10 mouse cellular contexts compared by ENCODE assay signal in genomic region chr11:63252968-63253602, GRCm38 (mm10).
DNase-seq lines count a peak whose midpoint lies in the region; ATAC-seq and TF ChIP-seq lines count a peak whose summit lies in the region.
"Had no signal": no experiment of that assay in that cellular context is flagged by ENCODE, and none has a peak within 500 bp of the region (broad histone marks: within the 10 kb centered on the region; RNA-seq: fewer than 3 reads in every experiment).

No protein-coding gene starts in this region.

- DNase-seq in hindbrain, embryonic 14.5 days (ENCODE audit: low spot score): no peak
- DNase-seq in midbrain, postnatal 0 days (ENCODE audit: low spot score): peak; percentile 33
- no peak for DNase-seq in adrenal gland, postnatal 10 days
- DNase-seq in adrenal gland, adult 18-20 months (ENCODE audit: low spot score in 2 of 2): no peak
- DNase-seq: thymus, postnatal 14 days had no signal

- no peak overlapping the region for H3K4me3 ChIP-seq in hindbrain, embryonic 14.5 days (replicated peaks; ENCODE audit: low read length)
- no peak overlapping the region for H3K4me3 ChIP-seq in hindbrain, embryonic 16.5 days (ENCODE audit: low read length)
- no peak overlapping the region for H3K4me3 ChIP-seq in midbrain, embryonic 15.5 days
- H3K4me3 ChIP-seq in midbrain, embryonic 16.5 days (ENCODE audit: low read depth, low read length): no peak overlapping the region
- no peak overlapping the region for H3K4me3 ChIP-seq in intestine, embryonic 15.5 days (replicated peaks)
- no peak overlapping the region for H3K4me3 ChIP-seq in midbrain, postnatal 0 days (ENCODE audit: low read depth, low read length)
- H3K4me3 ChIP-seq: heart, embryonic 15.5 days had no signal

- no peak overlapping the region for H3K9ac ChIP-seq in hindbrain, embryonic 14.5 days
- H3K9ac ChIP-seq in hindbrain, embryonic 16.5 days (ENCODE audit: low read depth, low read length): no peak overlapping the region
- H3K9ac ChIP-seq in midbrain, embryonic 15.5 days: no peak overlapping the region
- no peak overlapping the region for H3K9ac ChIP-seq in midbrain, embryonic 16.5 days (ENCODE audit: low read depth, low read length)
- no peak overlapping the region for H3K9ac ChIP-seq in intestine, embryonic 15.5 days
- H3K9ac ChIP-seq in midbrain, postnatal 0 days (replicated peaks; ENCODE audit: low read length, poor library complexity, severe bottlenecking): no peak overlapping the region
- H3K9ac ChIP-seq: heart, embryonic 15.5 days had no signal

- H3K4me1 ChIP-seq in hindbrain, embryonic 14.5 days (replicated peaks; ENCODE audit: control insufficient read depth, insufficient read depth, low read length): peaks cover 10% of the 10 kb centered on the region; the same call in 1 of the 2 replicates
- peaks cover 10% of the 10 kb centered on the region for H3K4me1 ChIP-seq in hindbrain, embryonic 16.5 days (ENCODE audit: control insufficient read depth, insufficient read depth, low read depth, low read length)
- H3K4me1 ChIP-seq in midbrain, embryonic 15.5 days: peaks cover 12% of the 10 kb centered on the region
- H3K4me1 ChIP-seq in midbrain, embryonic 16.5 days (ENCODE audit: control insufficient read depth, insufficient read depth, low read length): peaks cover 6% of the 10 kb centered on the region
- peaks cover 20% of the 10 kb centered on the region for H3K4me1 ChIP-seq in intestine, embryonic 15.5 days (replicated peaks)
- no peaks in the 10 kb centered on the region; the same call in 1 of the 2 replicates for H3K4me1 ChIP-seq in midbrain, postnatal 0 days (ENCODE audit: insufficient read depth, low read length)

- H3K27me3 ChIP-seq in hindbrain, embryonic 14.5 days (ENCODE audit: control insufficient read depth, insufficient read depth, low read length): no peaks in the 10 kb centered on the region
- H3K27me3 ChIP-seq in hindbrain, embryonic 16.5 days (replicated peaks; ENCODE audit: control insufficient read depth, insufficient read depth, low read length): no peaks in the 10 kb centered on the region
- H3K27me3 ChIP-seq in midbrain, embryonic 15.5 days (replicated peaks): no peaks in the 10 kb centered on the region
- no peaks in the 10 kb centered on the region for H3K27me3 ChIP-seq in midbrain, embryonic 16.5 days (ENCODE audit: control insufficient read depth, insufficient read depth, low read depth, low read length)
- H3K27me3 ChIP-seq in intestine, embryonic 15.5 days (replicated peaks): peaks cover 5% of the 10 kb centered on the region; the same call in 1 of the 2 replicates
- no peaks in the 10 kb centered on the region for H3K27me3 ChIP-seq in midbrain, postnatal 0 days (ENCODE audit: insufficient read depth, low read length)

- H3K9me3 ChIP-seq in hindbrain, embryonic 14.5 days (ENCODE audit: control insufficient read depth, low read length): no peaks in the 10 kb centered on the region
- no peaks in the 10 kb centered on the region for H3K9me3 ChIP-seq in hindbrain, embryonic 16.5 days (ENCODE audit: control insufficient read depth, low read length)
- no peaks in the 10 kb centered on the region for H3K9me3 ChIP-seq in midbrain, embryonic 15.5 days
- no peaks in the 10 kb centered on the region for H3K9me3 ChIP-seq in midbrain, embryonic 16.5 days (replicated peaks; ENCODE audit: control insufficient read depth, low read length, poor library complexity, severe bottlenecking)
- no peaks in the 10 kb centered on the region for H3K9me3 ChIP-seq in intestine, embryonic 15.5 days
- H3K9me3 ChIP-seq in midbrain, postnatal 0 days (ENCODE audit: low read length): no peaks in the 10 kb centered on the region
- H3K9me3 ChIP-seq: heart, embryonic 15.5 days had no signal

- no peak for ATAC-seq in hindbrain, embryonic 14.5 days (ENCODE audit: low FRiP score)
- ATAC-seq in hindbrain, embryonic 16.5 days: no peak
- no peak for ATAC-seq in midbrain, embryonic 15.5 days (replicated peaks)
- ATAC-seq in midbrain, embryonic 16.5 days: no peak
- peak; percentile 71 for ATAC-seq in intestine, embryonic 15.5 days
- ATAC-seq in midbrain, postnatal 0 days (ENCODE audit: low FRiP score): no peak

- H3K27ac ChIP-seq in hindbrain, embryonic 14.5 days: peak overlapping the region; percentile 26
- H3K27ac ChIP-seq in hindbrain, embryonic 16.5 days (ENCODE audit: low read depth, low read length): no peak overlapping the region
- peak overlapping the region; percentile 38; the same call in 1 of the 2 replicates for H3K27ac ChIP-seq in midbrain, embryonic 15.5 days
- H3K27ac ChIP-seq in midbrain, embryonic 16.5 days (ENCODE audit: low read length): no peak overlapping the region
- peak overlapping the region; percentile 6; the same call in 1 of the 2 replicates for H3K27ac ChIP-seq in intestine, embryonic 15.5 days
- H3K27ac ChIP-seq in midbrain, postnatal 0 days (ENCODE audit: low read depth, low read length): no peak overlapping the region
- H3K27ac ChIP-seq: heart, embryonic 15.5 days had no signal

- WGBS in hindbrain, embryonic 14.5 days: 42% methylated on average over 5 of the region's 5 CpGs
- 46% methylated on average over 5 of the region's 5 CpGs for WGBS in hindbrain, embryonic 16.5 days
- WGBS in midbrain, embryonic 15.5 days: 50% methylated on average over 5 of the region's 5 CpGs
- WGBS in midbrain, embryonic 16.5 days: 48% methylated on average over 5 of the region's 5 CpGs
- WGBS in intestine, embryonic 15.5 days: 4% methylated on average over 5 of the region's 5 CpGs
- 53% methylated on average over 5 of the region's 5 CpGs for WGBS in midbrain, postnatal 0 days

- H3K4me2 ChIP-seq in hindbrain, embryonic 14.5 days (replicated peaks): no peak overlapping the region
- H3K4me2 ChIP-seq in hindbrain, embryonic 16.5 days (ENCODE audit: low read length): no peak overlapping the region
- H3K4me2 ChIP-seq in midbrain, embryonic 15.5 days: no peak overlapping the region
- no peak overlapping the region for H3K4me2 ChIP-seq in midbrain, embryonic 16.5 days (ENCODE audit: low read length)
- no peak overlapping the region for H3K4me2 ChIP-seq in intestine, embryonic 15.5 days (replicated peaks)
- H3K4me2 ChIP-seq in midbrain, postnatal 0 days (ENCODE audit: low read depth, low read length, poor library complexity, severe bottlenecking): no peak overlapping the region
- H3K4me2 ChIP-seq: heart, embryonic 15.5 days had no signal

- no peaks in the 10 kb centered on the region for H3K36me3 ChIP-seq in hindbrain, embryonic 14.5 days (replicated peaks; ENCODE audit: control insufficient read depth, insufficient read depth)
- H3K36me3 ChIP-seq in hindbrain, embryonic 16.5 days (ENCODE audit: control insufficient read depth, insufficient read depth, low read length): no peaks in the 10 kb centered on the region
- no peaks in the 10 kb centered on the region for H3K36me3 ChIP-seq in midbrain, embryonic 15.5 days (replicated peaks)
- H3K36me3 ChIP-seq in midbrain, embryonic 16.5 days (ENCODE audit: control insufficient read depth, insufficient read depth, low read length): no peaks in the 10 kb centered on the region
- no peaks in the 10 kb centered on the region for H3K36me3 ChIP-seq in intestine, embryonic 15.5 days
- no peaks in the 10 kb centered on the region for H3K36me3 ChIP-seq in midbrain, postnatal 0 days (ENCODE audit: insufficient read depth, low read length)
- H3K36me3 ChIP-seq: heart, embryonic 15.5 days had no signal

- no peak for TF ChIP-seq CTCF in midbrain, postnatal 0 days (IDR thresholded peaks at IDR 0.05)

Comparison
In these comparisons a context has a peak if more than half of its experiments do, and no peak if none do; other contexts are left out.
1. H3K27ac ChIP-seq: peak in hindbrain, embryonic 14.5 days (single experiment), midbrain, embryonic 15.5 days (single experiment) and intestine, embryonic 15.5 days (single experiment); none in hindbrain, embryonic 16.5 days (single experiment), midbrain, embryonic 16.5 days (single experiment) and midbrain, postnatal 0 days (single experiment).